Mouse (Mus musculus) intestine, embryonic 15.5 days (tissue): ENCODE results near the gene Bin2. TPM values are rescaled to one million over a fixed set of nuclear protein-coding genes. Genes with fewer than 3 reads are reported as not detected.

Source experiments
- polyA plus RNA-seq: library from polyadenylated mRNA; unstranded; fragments of >200 nt; fragmentation: Nextera tagmentation; extraction: Ambion mirVana; gene quantifications from 2 replicates; pipeline ENCODE4 v1.2.1, GENCODE M21; 2015

Gene Bin2
- polyA plus RNA-seq, 1 experiment from 2014 or later: 6.7 TPM

Other genes with a start within 250 kb of the Bin2 start
- 0.13 and 0.19 TPM in 2 replicates for gene Gm5475, start 247.4 kb downstream of the Bin2 start, polyA plus RNA-seq
- 29.8 and 29.9 TPM in 2 replicates for gene Slc11a2, start 244.5 kb downstream of the Bin2 start, polyA plus RNA-seq
- 31.2 and 32.9 TPM in 2 replicates for gene Letmd1, start 200.5 kb downstream of the Bin2 start, polyA plus RNA-seq
- 7.7 and 8.7 TPM in 2 replicates for gene Csrnp2, start 174.1 kb downstream of the Bin2 start, polyA plus RNA-seq
- gene Tfcp2, start 117.5 kb downstream of the Bin2 start, polyA plus RNA-seq: 15.5 and 16.2 TPM in 2 replicates
- gene Pou6f1, start 69.6 kb downstream of the Bin2 start, polyA plus RNA-seq: 4.0 and 4.4 TPM in 2 replicates
- 245 and 263 TPM in 2 replicates for gene Dazap2, start 54.2 kb downstream of the Bin2 start, polyA plus RNA-seq
- gene Smagp, start 32.6 kb downstream of the Bin2 start, polyA plus RNA-seq: 37.7 and 41.2 TPM in 2 replicates
- 104 and 271 TPM in 2 replicates for gene Cela1, start 18.4 kb upstream of the Bin2 start, polyA plus RNA-seq
- gene Galnt6, start 59.8 kb upstream of the Bin2 start, polyA plus RNA-seq: 4.2 and 4.3 TPM in 2 replicates
- 4.4 and 5.0 TPM in 2 replicates for gene Slc4a8, start 92.2 kb upstream of the Bin2 start, polyA plus RNA-seq
- gene Scn8a, start 200.3 kb upstream of the Bin2 start, polyA plus RNA-seq: 2.1 and 2.6 TPM in 2 replicates